Mouse (Mus musculus) megakaryocyte, adult 5-6 weeks (primary cell): ENCODE measurements at regions not wholly inside any gene's neighbourhood (a gene's known extent, or its start where the extent isn't known, plus 50 kb on each side); places are given as distances from the start of the nearest gene placed in this dataset.

Experiments used
- ATAC-seq: 2 replicates; pipeline ENCODE4 v1.8.0; 2016; ENCODE audit warnings: mild to moderate bottlenecking, inconsistent platforms; ENCODE audit not compliant: poor library complexity, severe bottlenecking

DNA sequence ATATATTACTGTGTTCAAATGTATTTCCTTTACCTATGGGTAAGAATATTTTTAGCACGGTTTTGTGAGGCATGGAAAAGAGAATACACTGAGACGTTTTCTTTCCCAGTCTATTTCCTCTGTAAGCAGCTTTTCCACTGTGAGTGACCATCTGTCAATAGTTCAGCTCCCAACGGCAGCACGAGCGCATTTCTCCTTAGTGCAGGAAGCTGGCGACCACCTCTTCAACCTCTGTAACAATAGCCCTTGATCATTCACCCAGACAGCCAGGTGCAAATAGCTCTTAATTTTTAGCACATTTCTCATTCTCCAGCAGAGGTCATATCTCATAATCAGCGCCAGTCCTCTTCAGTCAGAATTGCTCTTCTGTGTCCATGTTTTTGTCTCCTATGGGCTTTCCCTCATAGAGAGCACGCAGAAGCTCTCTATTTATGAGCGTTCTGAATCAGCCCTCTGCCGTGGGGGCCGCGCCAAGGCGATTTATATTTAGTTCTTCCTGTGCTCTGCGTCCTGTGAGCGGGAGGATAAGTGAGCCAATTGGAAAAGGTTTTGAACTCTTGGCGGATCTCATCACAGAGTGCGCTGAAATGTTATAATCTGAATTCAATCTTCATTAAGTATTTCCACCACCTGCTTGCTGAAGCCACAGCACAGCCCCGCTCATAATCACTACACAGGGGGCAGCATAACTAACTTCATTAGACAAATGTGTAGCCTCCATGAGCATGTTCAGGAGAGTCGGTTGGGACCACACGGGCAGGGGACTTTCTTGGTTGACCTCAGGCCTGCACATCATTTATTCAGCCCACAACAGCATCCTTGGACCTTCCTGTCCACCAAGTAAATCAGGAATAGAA, 171.3 kb upstream of the Slc24a2 start:
- ATAC-seq = no peak

DNA sequence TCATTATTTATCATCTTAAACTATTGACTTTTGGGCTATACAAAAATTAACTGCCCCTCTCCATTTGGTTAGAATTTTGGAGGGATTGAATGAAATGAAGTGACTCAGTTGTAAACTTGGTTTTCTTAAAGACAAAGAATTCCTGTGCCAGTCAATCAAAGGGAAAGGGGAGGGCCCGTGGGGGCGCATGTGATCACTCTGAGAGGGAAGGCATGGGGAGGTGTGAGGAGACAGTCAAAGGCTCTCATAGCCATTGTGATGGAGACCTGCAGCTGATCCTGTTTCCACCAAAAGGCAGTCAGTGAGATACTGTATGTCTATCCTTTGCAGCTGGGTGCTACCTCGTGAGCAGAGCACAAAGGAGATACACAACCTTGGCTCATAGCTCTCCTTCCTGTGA, 156.6 kb upstream of the Slc24a2 start:
- ATAC-seq = no peak

- ATAC-seq = no peak
Measured at GRCm38 (mm10) chr4:87386271-87386670, 156.0 kb upstream of the Slc24a2 start.

- no peak for ATAC-seq
Measured at GRCm38 (mm10) chr4:87385221-87385739, 155.0 kb upstream of the Slc24a2 start.

DNA sequence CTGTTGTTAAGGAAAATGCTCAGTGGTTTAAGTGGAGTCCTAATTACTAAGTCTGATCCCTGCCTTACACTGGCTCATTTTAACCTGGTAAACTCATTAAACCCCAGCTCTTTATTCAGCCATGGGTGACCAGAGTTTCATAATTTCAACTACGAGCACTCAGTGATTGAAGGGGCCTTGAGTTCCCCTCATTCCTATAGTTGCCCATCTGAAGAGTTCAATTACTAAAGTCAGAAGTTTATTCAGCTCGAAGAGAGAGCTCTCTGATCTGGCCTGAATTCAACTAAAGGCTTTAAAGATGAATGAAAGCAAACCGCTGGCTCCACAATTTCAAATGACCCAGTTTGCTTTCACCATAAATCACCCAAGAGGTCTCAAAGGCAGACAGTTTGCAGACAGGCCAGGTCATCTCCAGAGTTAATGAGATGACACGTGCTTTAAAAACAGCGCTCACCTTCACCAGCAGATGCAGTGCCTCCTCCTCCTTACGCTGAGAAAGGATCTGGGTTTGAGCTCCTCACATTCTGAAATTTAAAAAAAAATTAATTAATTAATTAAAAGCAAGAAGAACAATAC, 154.3 kb upstream of the Slc24a2 start:
- ATAC-seq = no peak

DNA sequence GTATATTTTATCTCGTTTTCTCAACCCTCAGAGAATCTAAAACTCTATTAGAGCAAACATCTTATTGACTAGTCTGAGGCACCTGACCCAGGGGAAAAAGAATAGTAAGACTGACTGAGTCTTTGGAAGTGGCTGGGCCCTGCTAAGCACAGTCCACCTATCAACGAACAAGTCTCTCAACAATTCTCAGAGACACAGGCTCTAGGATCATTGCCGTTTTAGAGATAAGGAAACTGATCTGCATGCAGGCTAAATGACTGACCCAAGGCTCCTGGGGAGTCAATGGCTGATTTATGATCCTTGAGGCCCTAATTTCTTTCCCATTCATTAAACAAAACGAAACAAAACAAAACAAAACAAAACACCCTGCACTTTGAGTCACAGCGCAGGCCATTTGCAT, 150.4 kb upstream of the Slc24a2 start:
- no peak for ATAC-seq

GRCm38 (mm10) chr4:87379516-87380173, 149.4 kb upstream of the Slc24a2 start:
- ATAC-seq = no peak

DNA sequence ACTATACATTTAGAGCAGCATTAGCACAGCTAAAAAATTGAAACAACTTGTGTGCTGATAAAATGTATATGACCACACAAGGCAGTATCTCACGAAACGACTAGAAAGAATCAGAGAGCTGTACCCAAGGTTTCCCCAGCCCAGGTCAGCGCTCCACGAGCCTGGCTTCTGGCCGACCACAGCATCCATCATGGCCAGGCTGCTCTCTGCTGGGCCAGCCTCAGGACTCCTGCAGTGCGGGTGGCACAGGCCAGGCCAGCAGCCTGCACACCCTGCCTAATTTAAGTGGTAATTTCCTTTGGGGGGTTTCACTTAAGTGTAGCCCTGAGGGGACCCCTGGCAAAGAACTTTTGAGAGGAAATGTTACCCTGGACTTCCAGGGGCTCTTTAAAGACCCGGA, 141.7 kb upstream of the Slc24a2 start:
- no peak for ATAC-seq

DNA sequence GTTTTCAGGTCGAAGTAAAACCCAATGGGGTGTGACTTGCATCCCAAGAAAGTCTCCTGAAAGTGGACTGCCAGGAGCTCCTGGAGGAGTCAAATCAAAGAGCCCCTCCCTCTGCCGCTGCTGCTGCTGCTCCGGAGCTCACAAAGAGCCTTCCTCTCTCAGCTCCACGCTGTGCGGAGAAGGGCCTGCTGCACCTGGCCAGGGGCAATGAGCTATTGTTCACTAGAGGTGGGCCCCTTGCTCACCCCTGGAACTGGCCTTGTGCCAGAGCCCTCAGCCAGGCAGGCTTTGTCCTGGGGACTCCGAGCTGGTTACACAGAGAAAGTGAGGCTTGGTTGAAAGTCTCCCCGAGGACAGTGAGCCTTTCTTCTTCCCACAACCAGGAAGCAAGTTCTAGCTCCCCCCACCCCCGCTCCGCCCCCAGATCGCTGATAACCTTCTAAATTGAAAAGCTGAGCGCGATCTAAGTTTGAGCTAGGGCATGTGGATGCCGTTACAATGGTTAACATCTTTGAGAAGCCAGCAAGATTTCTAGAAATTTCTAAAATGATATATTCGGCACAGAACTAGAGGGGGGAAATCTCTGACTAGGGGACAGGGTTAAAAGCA, 139.5 kb upstream of the Slc24a2 start:
- no peak for ATAC-seq

DNA sequence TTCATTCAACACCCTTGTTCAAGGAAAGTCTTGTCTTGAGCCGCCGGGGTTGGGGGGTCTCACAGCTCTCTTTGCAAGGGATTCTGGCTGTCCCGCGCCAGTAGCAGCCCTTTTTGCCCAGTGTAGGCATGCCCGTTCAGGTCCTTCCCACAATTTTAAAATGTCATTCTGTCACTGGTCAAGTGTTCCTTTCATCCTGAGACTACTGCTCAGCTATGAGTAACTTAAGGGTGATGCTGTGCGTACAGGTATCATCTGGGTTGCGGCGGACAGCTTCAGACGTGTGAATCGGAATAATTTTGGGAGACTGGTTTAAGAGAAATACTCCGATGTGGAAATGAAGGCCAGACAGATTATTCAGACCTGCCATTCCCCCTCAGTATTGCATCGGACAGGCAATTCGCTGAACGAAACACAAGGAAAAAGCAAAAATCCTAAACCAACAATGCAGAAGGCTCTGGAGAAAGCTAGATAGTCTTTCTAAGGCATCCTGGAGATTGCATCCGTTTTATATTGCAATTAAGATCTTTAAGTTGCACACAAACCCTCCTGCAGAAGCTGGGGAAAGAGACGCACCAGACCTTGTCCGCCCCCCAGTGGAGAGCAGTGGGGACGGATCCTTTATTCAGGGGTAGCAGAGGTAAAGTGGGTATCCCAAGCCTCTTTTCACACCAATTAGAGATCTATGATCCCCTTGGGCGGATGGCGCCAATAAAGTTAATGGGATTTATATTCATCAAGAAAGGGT, 138.3 kb upstream of the Slc24a2 start:
- peak; percentile 11; the same call in 1 of the 2 replicates for ATAC-seq

- peak; percentile 97 for ATAC-seq
Measured at GRCm38 (mm10) chr4:87367732-87368412, 137.6 kb upstream of the Slc24a2 start.

GRCm38 (mm10) chr4:87362201-87362600, 131.9 kb upstream of the Slc24a2 start:
- no peak for ATAC-seq

GRCm38 (mm10) chr4:87359483-87359882, 129.2 kb upstream of the Slc24a2 start:
- no peak for ATAC-seq

- ATAC-seq = no peak
Measured at GRCm38 (mm10) chr4:87359004-87359403, 128.7 kb upstream of the Slc24a2 start.

DNA sequence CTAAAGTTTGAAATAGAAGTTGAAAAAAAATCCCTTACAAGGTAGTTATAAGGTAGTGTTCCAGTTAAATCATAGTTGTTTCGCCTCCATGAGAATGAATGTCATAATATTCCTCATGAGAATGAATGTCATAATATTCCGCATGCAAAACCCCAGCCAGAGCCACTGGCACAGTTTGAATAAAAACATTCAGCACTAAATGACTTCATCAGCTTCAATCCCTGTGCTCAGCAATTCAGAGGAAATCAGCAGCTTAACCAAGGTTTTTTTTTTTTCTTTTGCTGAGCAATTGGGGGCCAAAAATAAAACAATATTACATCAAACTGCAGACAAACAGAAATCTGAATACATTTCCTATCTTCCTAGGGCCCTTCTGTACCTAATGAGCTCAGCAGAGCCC, 102.7 kb upstream of the Slc24a2 start:
- no peak for ATAC-seq

DNA sequence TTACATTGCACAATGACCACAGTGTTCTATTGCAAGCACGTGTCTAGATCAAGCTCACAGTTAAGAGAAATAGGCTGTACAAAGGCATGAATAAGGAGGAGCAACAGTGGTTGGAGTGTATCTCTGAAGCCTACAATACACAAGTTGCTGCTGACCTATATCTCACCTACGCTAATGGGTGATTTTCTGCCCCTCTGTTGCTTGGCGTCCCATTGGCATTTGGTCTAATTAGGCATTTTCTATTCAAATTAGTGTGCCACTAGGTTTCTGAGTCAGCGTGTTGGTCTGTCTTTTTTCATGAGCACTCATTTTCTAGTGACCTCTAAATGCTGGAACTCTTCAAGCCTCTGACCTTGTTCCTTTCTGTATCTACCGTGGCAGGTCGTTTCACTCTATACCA, 98.9 kb upstream of the Slc24a2 start:
- no peak for ATAC-seq

DNA sequence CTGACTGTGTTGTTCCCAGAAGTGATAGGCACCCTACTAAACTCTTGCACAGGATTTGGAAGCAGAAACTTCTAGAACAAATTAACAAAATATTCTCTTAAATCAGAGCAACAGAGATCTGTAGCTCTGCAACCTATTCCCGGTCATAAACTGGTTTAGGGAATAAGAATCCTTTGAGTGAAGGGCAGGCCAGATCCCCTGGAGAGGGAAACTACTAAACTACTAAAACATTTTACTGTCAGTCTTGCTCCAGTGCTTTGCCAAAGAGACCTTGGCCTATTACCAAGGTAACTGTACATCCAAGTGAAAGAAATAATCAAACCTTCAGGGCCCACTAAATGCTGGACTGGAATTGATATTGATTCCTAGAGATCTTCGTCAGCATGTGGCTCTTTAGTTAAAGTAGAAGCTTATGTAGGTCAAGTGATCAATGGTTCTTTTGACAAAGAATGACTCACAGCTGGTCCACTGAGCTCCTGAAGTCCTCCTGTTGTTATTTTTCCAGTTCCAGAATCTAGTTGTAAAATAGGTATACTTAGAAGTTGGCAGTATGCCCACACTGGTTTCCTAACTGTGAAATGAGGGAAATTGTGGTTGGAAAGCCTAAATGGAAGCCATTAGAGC, 91.6 kb upstream of the Slc24a2 start:
- ATAC-seq = no peak

DNA sequence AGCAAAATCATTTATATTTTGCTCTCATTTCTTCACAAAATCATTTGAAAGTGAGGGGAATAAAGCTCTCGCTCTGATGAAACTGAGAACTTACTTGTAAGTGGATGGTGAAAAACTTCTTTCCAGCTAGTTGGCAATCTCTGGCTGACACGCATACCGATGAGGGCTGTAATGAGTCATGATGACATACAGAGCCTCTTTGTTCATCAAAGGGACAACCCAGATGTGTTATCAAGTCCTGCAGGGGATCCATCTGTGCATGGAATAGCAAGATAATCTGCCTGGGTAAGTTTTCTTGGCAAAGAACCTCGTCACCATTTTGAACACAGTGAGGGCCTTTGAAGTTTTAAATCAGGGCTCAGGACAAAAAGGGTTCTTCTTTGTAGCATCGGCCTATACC, 67.9 kb upstream of the Slc24a2 start:
- ATAC-seq = no peak

GRCm38 (mm10) chr4:87294538-87294937, 64.3 kb upstream of the Slc24a2 start:
- ATAC-seq = no peak
